Mouse (Mus musculus) lung, postnatal 0 days (tissue): ENCODE measurements around the gene Abcd4. TPM values are rescaled to one million over a fixed set of nuclear protein-coding genes. Genes with fewer than 3 reads are reported as not detected.

ENCODE experiments used
- ATAC-seq: fragments of 200-750 bp; cut with Nextera tagmentation; 2 replicates; pipeline ENCODE4 v1.8.0; 2017; ENCODE audit warnings: moderate library complexity
- DNase-seq: peaks from one replicate; pipeline ENCODE4 v3.0.0-alpha.2; 2016; ENCODE audit warnings: low spot score
- H3K27ac ChIP-seq: fragments of 300-500 bp; sonication (generic); 2 replicates; pipeline ENCODE4 v1.5.1; 2014; ENCODE audit warnings: antibody characterized with exemption, mild to moderate bottlenecking, low read length, mixed read lengths
- H3K27me3 ChIP-seq: fragments of 300-500 bp; sonication (generic); replicated peaks from 2 replicates; pipeline ENCODE4 v1.6.1; 2014; ENCODE audit warnings: low read length, mixed read lengths; ENCODE audit not compliant: insufficient read depth
- H3K36me3 ChIP-seq: fragments of 300-500 bp; sonication (generic); 2 replicates; pipeline ENCODE4 v1.6.1; 2014; ENCODE audit warnings: low read length, mixed read lengths; ENCODE audit not compliant: insufficient read depth
- H3K4me1 ChIP-seq: fragments of 300-500 bp; sonication (generic); 2 replicates; pipeline ENCODE4 v1.6.1; 2014; ENCODE audit warnings: antibody characterized with exemption, low read depth, low read length, mixed read lengths; ENCODE audit not compliant: insufficient read depth
- H3K4me2 ChIP-seq: fragments of 300-500 bp; sonication (generic); replicated peaks from 2 replicates; pipeline ENCODE4 v1.6.1; 2014; ENCODE audit warnings: low read depth, mild to moderate bottlenecking, low read length, moderate library complexity, mixed read lengths
- H3K4me3 ChIP-seq: fragments of 300-500 bp; sonication (generic); 2 replicates; pipeline ENCODE4 v1.5.1; 2014; ENCODE audit warnings: low read depth, low read length
- H3K9ac ChIP-seq: fragments of 300-500 bp; sonication (generic); replicated peaks from 2 replicates; pipeline ENCODE4 v1.6.1; 2014; ENCODE audit warnings: low read depth, mild to moderate bottlenecking
- H3K9me3 ChIP-seq: fragments of 300-500 bp; sonication (generic); 2 replicates; pipeline ENCODE4 v1.6.1; 2016; ENCODE audit warnings: low read length, mixed read lengths
- CTCF ChIP-seq: IDR thresholded peaks from 2 replicates; pipeline ENCODE4 v1.5.1; 2016; ENCODE audit warnings: antibody characterized with exemption, mild to moderate bottlenecking
- EP300 ChIP-seq: IDR thresholded peaks from 2 replicates; pipeline ENCODE4 v1.6.1; 2016; ENCODE audit warnings: antibody characterized with exemption, mild to moderate bottlenecking, control low read depth
- WGBS: fragments of 180-500 bp; shearing (Covaris S2); extraction: QIAGEN DNeasy Blood & Tissue Kit; methylation state at CpG from one replicate; pipeline ENCODE4 v1.1.7; 2014; 5-methylcytosine and 5-hydroxymethylcytosine counted together
- polyA plus RNA-seq: library from polyadenylated mRNA; unstranded; fragments of >200 nt; fragmentation: Nextera tagmentation; extraction: Ambion mirVana; gene quantifications from 2 replicates; pipeline ENCODE4 v1.2.1, GENCODE M21; 2015

Abcd4 gene
- 9.2 and 10.5 TPM in 2 replicates for polyA plus RNA-seq

GRCm38 (mm10) chr12:84616977-84617630, at the start of gene Abcd4:
Abcd4 (minus strand) TSS chr12:84617413.
- Histone ChIP-seq H3K9me3 (no peaks in the 10 kb centered on the region), H3K36me3 (no peaks in the 10 kb centered on the region), H3K27ac (no peak within 1 kb of the TSS), H3K4me3 (peak within 1 kb of the TSS; percentile 76), H3K4me1 (no peaks in the 10 kb centered on the region), H3K9ac (peak within 1 kb of the TSS; percentile 75), H3K27me3 (no peaks in the 10 kb centered on the region), H3K4me2 (peak within 1 kb of the TSS; percentile 81)
- peak; percentile 99 for ATAC-seq
- DNase-seq = peak; percentile 98
- under 1% methylated on average over 34 of the region's 34 CpGs for WGBS
- TF ChIP-seq EP300 = peak; percentile 19; the same call in 1 of the 2 replicates
- TF ChIP-seq CTCF = peak; percentile 67

GRCm38 (mm10) chr12:84653912-84654311, 36.7 kb upstream of the Abcd4 start:
- 5% methylated on average over 3 of the region's 3 CpGs for whole genome bisulfite sequencing
- Histone ChIP-seq H3K36me3 (no peaks in the 10 kb centered on the region), H3K4me2 (no peak overlapping the region), H3K9ac (no peak overlapping the region), H3K27me3 (no peaks in the 10 kb centered on the region), H3K27ac (no peak overlapping the region), H3K4me3 (no peak overlapping the region), H3K4me1 (no peaks in the 10 kb centered on the region), H3K9me3 (no peaks in the 10 kb centered on the region)
- DNase-seq (peak; percentile 50), ATAC-seq (no peak)
- TF ChIP-seq EP300 (no peak), CTCF (peak; percentile 96)

GRCm38 (mm10) chr12:84650234-84650633, 33.0 kb upstream of the Abcd4 start:
- H3K9me3 ChIP-seq = no peaks in the 10 kb centered on the region
- H3K9ac ChIP-seq = no peak overlapping the region
- no peaks in the 10 kb centered on the region for H3K27me3 ChIP-seq
- H3K4me2 ChIP-seq = no peak overlapping the region
- ATAC-seq (no peak), DNase-seq (no peak)
- WGBS = 83% methylated on average over 13 of the region's 13 CpGs
- TF ChIP-seq CTCF (no peak), EP300 (no peak)
- no peaks in the 10 kb centered on the region for H3K36me3 ChIP-seq
- no peak overlapping the region for H3K27ac ChIP-seq
- H3K4me3 ChIP-seq = no peak overlapping the region
- H3K4me1 ChIP-seq = no peaks in the 10 kb centered on the region

- WGBS = 11% methylated on average over 9 of the region's 9 CpGs
- Histone ChIP-seq H3K27me3 (peaks cover 34% of the 10 kb centered on the region; the same call in 1 of the 2 replicates), H3K4me2 (no peak within 1 kb of the TSS), H3K9me3 (no peaks in the 10 kb centered on the region), H3K4me1 (no peaks in the 10 kb centered on the region), H3K36me3 (no peaks in the 10 kb centered on the region), H3K9ac (no peak within 1 kb of the TSS), H3K27ac (no peak within 1 kb of the TSS), H3K4me3 (no peak within 1 kb of the TSS)
- TF ChIP-seq CTCF (no peak), EP300 (no peak)
- ATAC-seq (no peak), DNase-seq (no peak)
Observed at GRCm38 (mm10) chr12:84640654-84641053, 23.4 kb upstream of the Abcd4 start, which contains the start of gene Vrtn. Vrtn (plus strand) TSS chr12:84641019.

- Histone ChIP-seq H3K36me3 (no peaks in the 10 kb centered on the region), H3K9me3 (no peaks in the 10 kb centered on the region), H3K4me3 (no peak overlapping the region), H3K27me3 (peaks cover 34% of the 10 kb centered on the region; the same call in 1 of the 2 replicates), H3K27ac (no peak overlapping the region), H3K4me1 (no peaks in the 10 kb centered on the region), H3K4me2 (no peak overlapping the region), H3K9ac (no peak overlapping the region)
- 19% methylated on average over 6 of the region's 6 CpGs for WGBS
- TF ChIP-seq EP300 (no peak), CTCF (no peak)
- DNase-seq = no peak
- ATAC-seq = no peak
Observed at GRCm38 (mm10) chr12:84640253-84640652, 23.0 kb upstream of the Abcd4 start.

- Histone ChIP-seq H3K36me3 (no peaks in the 10 kb centered on the region), H3K4me2 (no peak overlapping the region), H3K27ac (no peak overlapping the region), H3K9ac (no peak overlapping the region), H3K9me3 (no peaks in the 10 kb centered on the region), H3K27me3 (no peaks in the 10 kb centered on the region), H3K4me1 (no peaks in the 10 kb centered on the region), H3K4me3 (no peak overlapping the region)
- no peak for TF ChIP-seq CTCF
- TF ChIP-seq EP300 = no peak
- 63% methylated on average over 3 of the region's 3 CpGs for WGBS
- no peak for DNase-seq
- ATAC-seq = no peak
Observed at GRCm38 (mm10) chr12:84631867-84632266, 14.7 kb upstream of the Abcd4 start.
